Comparison of ENCODE assay signal across 11 mouse cellular contexts in the genomic region with DNA sequence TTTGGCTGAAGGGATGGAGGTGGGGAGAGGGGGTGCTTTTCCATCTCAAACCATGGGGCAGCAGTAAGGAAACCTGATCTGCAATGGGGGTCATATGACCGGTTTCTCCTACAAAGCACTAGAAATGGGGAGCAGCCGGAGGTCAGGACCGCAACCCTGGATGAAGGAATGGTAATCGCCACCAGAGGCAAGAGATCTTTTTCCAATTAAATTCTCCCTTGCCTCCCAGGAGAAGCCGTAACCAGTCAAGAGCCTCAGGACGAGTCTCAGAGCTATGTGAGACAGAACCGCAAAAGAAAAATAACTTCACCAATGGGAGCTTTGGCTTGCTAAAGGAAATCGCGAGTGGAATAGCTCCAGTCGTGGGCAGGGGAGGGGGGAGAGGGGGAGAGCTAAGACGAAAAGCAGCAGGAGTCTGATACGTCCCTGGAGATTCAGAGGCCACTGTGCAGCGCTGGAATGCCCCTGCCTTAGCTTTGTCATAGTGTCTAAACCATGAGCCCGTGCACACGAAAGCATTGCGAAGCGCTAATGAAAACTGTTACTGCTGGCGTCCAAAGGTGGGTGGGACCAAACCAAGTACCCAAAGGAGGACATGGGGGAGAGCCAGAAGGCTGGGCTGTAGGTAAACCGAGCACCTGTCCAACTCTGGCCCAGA.
A peak's percentile ranks its signal among the peaks of the same experiment; 100 is the strongest.
DNase-seq lines count a peak whose midpoint lies in the region; ATAC-seq and TF ChIP-seq lines count a peak whose summit lies in the region.
"Had no signal": no experiment of that assay in that cellular context is flagged by ENCODE, and none has a peak within 500 bp of the region (broad histone marks: within the 10 kb centered on the region; RNA-seq: fewer than 3 reads in every experiment).

No protein-coding gene starts in this region.

- no peak overlapping the region for H3K27ac ChIP-seq in gastrocnemius, adult 2 months
- no peak overlapping the region for H3K27ac ChIP-seq in lung, embryonic 16.5 days (ENCODE audit: low read length)
- peak overlapping the region; percentile 77 for H3K27ac ChIP-seq in limb, embryonic 10.5 days
- no peak overlapping the region for H3K27ac ChIP-seq in stomach, embryonic 15.5 days

- ATAC-seq in lung, embryonic 16.5 days (ENCODE audit: low read depth): no peak
- no peak; the same call in 1 of the 2 replicates for ATAC-seq in stomach, embryonic 15.5 days (ENCODE audit: insufficient read depth, low FRiP score, low read depth)

- H3K4me3 ChIP-seq in gastrocnemius, adult 2 months: peak overlapping the region; percentile 34
- H3K4me3 ChIP-seq in lung, embryonic 16.5 days (ENCODE audit: low read length): no peak overlapping the region
- H3K4me3 ChIP-seq in limb, embryonic 10.5 days: peak overlapping the region; percentile 45
- H3K4me3 ChIP-seq in stomach, embryonic 15.5 days (replicated peaks): no peak overlapping the region

- DNase-seq in gastrocnemius, adult 2 months: no peak
- DNase-seq in gastrocnemius, adult 8-10 months (ENCODE audit: low spot score in 2 of 2): no peak
- DNase-seq in lung, postnatal 10 days: no peak
- peak; percentile 66 for DNase-seq in limb, embryonic 10.5 days (ENCODE audit: low spot score)
- DNase-seq in right cerebral cortex, adult 2 months (ENCODE audit: low spot score in 2 of 2): no peak
- no peak for DNase-seq in thymus, postnatal 25 days
- DNase-seq: cerebellum, adult 2 months; gastrocnemius, postnatal 36 days had no signal

- no peaks in the 10 kb centered on the region for H3K9me3 ChIP-seq in lung, embryonic 16.5 days (ENCODE audit: control insufficient read depth, low read length)
- no peaks in the 10 kb centered on the region for H3K9me3 ChIP-seq in limb, embryonic 10.5 days (replicated peaks)
- H3K9me3 ChIP-seq in stomach, embryonic 15.5 days: no peaks in the 10 kb centered on the region

- intact Hi-C loops in gastrocnemius, adult 2 months (cut with DNase I): no loop called here

- no peaks in the 10 kb centered on the region for H3K27me3 ChIP-seq in lung, embryonic 16.5 days (ENCODE audit: control insufficient read depth, insufficient read depth, low read depth, low read length)
- H3K27me3 ChIP-seq in limb, embryonic 10.5 days (ENCODE audit: low read depth, poor library complexity, severe bottlenecking): no peaks in the 10 kb centered on the region
- no peaks in the 10 kb centered on the region for H3K27me3 ChIP-seq in stomach, embryonic 15.5 days (replicated peaks)

- peak overlapping the region; percentile 11 for H3K4me2 ChIP-seq in lung, embryonic 16.5 days (ENCODE audit: low read depth, low read length)
- H3K4me2 ChIP-seq in stomach, embryonic 15.5 days: peak overlapping the region; percentile 33
- H3K4me2 ChIP-seq: liver, embryonic 11.5 days had no signal

- H3K4me1 ChIP-seq in lung, embryonic 16.5 days (replicated peaks; ENCODE audit: control insufficient read depth, insufficient read depth, low read length): peaks cover 3% of the 10 kb centered on the region; the same call in 1 of the 2 replicates
- peaks cover 49% of the 10 kb centered on the region for H3K4me1 ChIP-seq in limb, embryonic 10.5 days
- 0 out of 2 replicates have a peak, but pooled peaks cover 3% of the 10 kb centered on the region for H3K4me1 ChIP-seq in stomach, embryonic 15.5 days

- 38% methylated on average over 19 of the region's 19 CpGs for WGBS in lung, embryonic 16.5 days
- 20% methylated on average over 19 of the region's 19 CpGs for WGBS in limb, embryonic 10.5 days
- WGBS in stomach, embryonic 15.5 days: 36% methylated on average over 19 of the region's 19 CpGs

- no peak overlapping the region for H3K9ac ChIP-seq in lung, embryonic 16.5 days (ENCODE audit: low read length)
- H3K9ac ChIP-seq in stomach, embryonic 15.5 days: no peak overlapping the region

- no peaks in the 10 kb centered on the region for H3K36me3 ChIP-seq in lung, embryonic 16.5 days (ENCODE audit: control insufficient read depth, insufficient read depth, low read length)
- no peaks in the 10 kb centered on the region for H3K36me3 ChIP-seq in limb, embryonic 10.5 days
- no peaks in the 10 kb centered on the region for H3K36me3 ChIP-seq in stomach, embryonic 15.5 days

- no peak for TF ChIP-seq CTCF in gastrocnemius, adult 2 months (IDR thresholded peaks at IDR 0.05)

Comparison
In these comparisons a context has a peak if more than half of its experiments do, and no peak if none do; other contexts are left out.
1. H3K4me3 ChIP-seq: peak in gastrocnemius, adult 2 months (single experiment) and limb, embryonic 10.5 days (single experiment); none in lung, embryonic 16.5 days (single experiment) and stomach, embryonic 15.5 days (single experiment).